Mouse (Mus musculus): Measurements from ENCODE around the gene Kpna3. TPM values are rescaled to one million over a fixed set of nuclear protein-coding genes. Genes with fewer than 3 reads are reported as not detected.
"Not testable (repeated sequence)": the region's sequence is repeated elsewhere in the genome, so short reads cannot be mapped to it uniquely, and the experiment has no call there.

The Kpna3 gene
- polyA plus RNA-seq, 1 experiment = 1.4 TPM

GRCm38 (mm10) chr14:61344590-61344989, 95.1 kb downstream of the Kpna3 start:
- H3K4me3 ChIP-seq (ENCODE audit: low read depth, low read length) = no peak overlapping the region
- WGBS = 61% methylated on average over 5 of the region's 5 CpGs
- no peak overlapping the region for H3K27ac ChIP-seq (ENCODE audit: insufficient read depth, low read depth, low read length)
- H3K36me3 ChIP-seq (ENCODE audit: control insufficient read depth, insufficient read depth, low read length) = no peaks in the 10 kb centered on the region
- no peaks in the 10 kb centered on the region for H3K4me1 ChIP-seq (ENCODE audit: control insufficient read depth, insufficient read depth, insufficient read length, low read length)
- H3K27me3 ChIP-seq (ENCODE audit: control insufficient read depth, insufficient read depth, low read length) = no peaks in the 10 kb centered on the region
- TF ChIP-seq CTCF (IDR thresholded peaks at IDR 0.05; ENCODE audit: extremely low read depth, insufficient read length, insufficient replicate concordance, low read depth, low read length) (no peak), POLR2A (IDR thresholded peaks at IDR 0.05; ENCODE audit: low read depth, low read length) (no peak)

GRCm38 (mm10) chr14:61339381-61339780, 100.3 kb downstream of the Kpna3 start:
- no peak overlapping the region for H3K4me3 ChIP-seq (ENCODE audit: low read depth, low read length)
- no peak for TF ChIP-seq CTCF (IDR thresholded peaks at IDR 0.05; ENCODE audit: extremely low read depth, insufficient read length, insufficient replicate concordance, low read depth, low read length)
- no peak for TF ChIP-seq POLR2A (IDR thresholded peaks at IDR 0.05; ENCODE audit: low read depth, low read length)
- 80% methylated on average over 4 of the region's 4 CpGs for WGBS

GRCm38 (mm10) chr14:61330996-61331561, 108.6 kb downstream of the Kpna3 start:
- 12% methylated on average over 13 of the region's 13 CpGs for WGBS
- no peak for TF ChIP-seq POLR2A (IDR thresholded peaks at IDR 0.05; ENCODE audit: low read depth, low read length)
- peak; percentile 61; the same call in 1 of the 2 replicates for TF ChIP-seq CTCF (IDR thresholded peaks at IDR 0.05; ENCODE audit: extremely low read depth, insufficient read length, insufficient replicate concordance, low read depth, low read length)
- Histone ChIP-seq H3K4me1 (ENCODE audit: control insufficient read depth, insufficient read depth, insufficient read length, low read length) (peaks cover 4% of the 10 kb centered on the region), H3K27me3 (ENCODE audit: control insufficient read depth, insufficient read depth, low read length) (no peaks in the 10 kb centered on the region), H3K36me3 (ENCODE audit: control insufficient read depth, insufficient read depth, low read length) (no peaks in the 10 kb centered on the region), H3K4me3 (ENCODE audit: low read depth, low read length) (no peak overlapping the region), H3K27ac (ENCODE audit: insufficient read depth, low read depth, low read length) (no peak overlapping the region)

More at GRCm38 (mm10) chr14:61339381-61339780, 100.3 kb downstream of the Kpna3 start:
- no peaks in the 10 kb centered on the region for H3K36me3 ChIP-seq (ENCODE audit: control insufficient read depth, insufficient read depth, low read length)
- H3K27ac ChIP-seq (ENCODE audit: insufficient read depth, low read depth, low read length) = no peak overlapping the region
- no peaks in the 10 kb centered on the region for H3K27me3 ChIP-seq (ENCODE audit: control insufficient read depth, insufficient read depth, low read length)
- H3K4me1 ChIP-seq (ENCODE audit: control insufficient read depth, insufficient read depth, insufficient read length, low read length) = no peaks in the 10 kb centered on the region

GRCm38 (mm10) chr14:61330591-61330990, 109.1 kb downstream of the Kpna3 start:
- Histone ChIP-seq H3K27ac (ENCODE audit: insufficient read depth, low read depth, low read length) (no peak overlapping the region), H3K36me3 (ENCODE audit: control insufficient read depth, insufficient read depth, low read length) (no peaks in the 10 kb centered on the region), H3K4me1 (ENCODE audit: control insufficient read depth, insufficient read depth, insufficient read length, low read length) (peaks cover 4% of the 10 kb centered on the region), H3K4me3 (ENCODE audit: low read depth, low read length) (no peak overlapping the region), H3K27me3 (ENCODE audit: control insufficient read depth, insufficient read depth, low read length) (no peaks in the 10 kb centered on the region)
- WGBS = 83% methylated on average over 11 of the region's 11 CpGs
- TF ChIP-seq CTCF (IDR thresholded peaks at IDR 0.05; ENCODE audit: extremely low read depth, insufficient read length, insufficient replicate concordance, low read depth, low read length) = no peak

- peak overlapping the region; percentile 26 for H3K4me3 ChIP-seq (ENCODE audit: low read depth, low read length)
- H3K36me3 ChIP-seq (ENCODE audit: control insufficient read depth, insufficient read depth, low read length) = no peaks in the 10 kb centered on the region
- TF ChIP-seq POLR2A (IDR thresholded peaks at IDR 0.05; ENCODE audit: low read depth, low read length) = no peak
- TF ChIP-seq CTCF (IDR thresholded peaks at IDR 0.05; ENCODE audit: extremely low read depth, insufficient read length, insufficient replicate concordance, low read depth, low read length) = no peak
- H3K4me1 ChIP-seq (ENCODE audit: control insufficient read depth, insufficient read depth, insufficient read length, low read length) = peaks cover 4% of the 10 kb centered on the region
- H3K27ac ChIP-seq (ENCODE audit: insufficient read depth, low read depth, low read length) = no peak overlapping the region
- H3K27me3 ChIP-seq (ENCODE audit: control insufficient read depth, insufficient read depth, low read length) = no peaks in the 10 kb centered on the region
- WGBS = 53% methylated on average over 19 of the region's 19 CpGs
Observed at GRCm38 (mm10) chr14:61327618-61328450, 111.8 kb downstream of the Kpna3 start.

- H3K36me3 ChIP-seq (ENCODE audit: control insufficient read depth, insufficient read depth, low read length); H3K4me3 ChIP-seq (ENCODE audit: low read depth, low read length); H3K27ac ChIP-seq (ENCODE audit: insufficient read depth, low read depth, low read length); H3K4me1 ChIP-seq (ENCODE audit: control insufficient read depth, insufficient read depth, insufficient read length, low read length); H3K27me3 ChIP-seq (ENCODE audit: control insufficient read depth, insufficient read depth, low read length): not testable (repeated sequence)
- 30% methylated on average over 6 of the region's 6 CpGs for WGBS
Observed at GRCm38 (mm10) chr14:61327007-61327406, 112.7 kb downstream of the Kpna3 start.

- no peak overlapping the region for H3K27ac ChIP-seq (ENCODE audit: insufficient read depth, low read depth, low read length)
- no peak for TF ChIP-seq POLR2A (IDR thresholded peaks at IDR 0.05; ENCODE audit: low read depth, low read length)
- no peak for TF ChIP-seq CTCF (IDR thresholded peaks at IDR 0.05; ENCODE audit: extremely low read depth, insufficient read length, insufficient replicate concordance, low read depth, low read length)
- WGBS = 78% methylated on average over 1 of the region's 1 CpGs
- no peaks in the 10 kb centered on the region for H3K36me3 ChIP-seq (ENCODE audit: control insufficient read depth, insufficient read depth, low read length)
- H3K27me3 ChIP-seq (ENCODE audit: control insufficient read depth, insufficient read depth, low read length) = no peaks in the 10 kb centered on the region
- peaks cover 2% of the 10 kb centered on the region; the same call in 1 of the 2 replicates for H3K4me1 ChIP-seq (ENCODE audit: control insufficient read depth, insufficient read depth, insufficient read length, low read length)
- H3K4me3 ChIP-seq (ENCODE audit: low read depth, low read length) = no peak overlapping the region
Observed at GRCm38 (mm10) chr14:61322740-61323139, 116.9 kb downstream of the Kpna3 start.
